Mouse (Mus musculus): Measurements from ENCODE around the gene Gm4131.

DNA sequence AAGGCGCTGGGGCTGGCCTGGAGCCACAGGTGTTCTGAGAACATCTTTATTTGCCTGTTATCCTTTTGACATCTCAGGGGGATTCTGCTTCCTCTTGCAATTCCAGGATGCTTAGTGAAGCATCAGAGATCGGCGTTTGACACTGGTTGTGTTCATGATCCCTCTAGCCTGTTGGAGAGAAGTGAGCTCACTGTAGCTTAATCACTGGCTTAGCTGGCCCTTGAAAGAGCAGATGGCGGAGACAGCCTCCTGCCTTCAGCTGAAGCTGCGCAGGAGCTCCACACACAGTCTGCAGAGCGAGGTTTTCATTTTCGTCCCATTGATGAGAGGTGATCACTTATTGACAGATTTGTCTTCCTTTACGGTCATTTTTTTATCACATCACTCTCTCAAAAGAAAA lies 9.1 kb upstream of the Gm4131 start:
- TF ChIP-seq GATA1 (IDR thresholded peaks at IDR 0.05; ENCODE audit: borderline replicate concordance, low read length) (no peak), FLI1 (IDR thresholded peaks at IDR 0.05; ENCODE audit: low read length) (no peak)
